Mouse (Mus musculus) MEL (cell line): ENCODE measurements at regions not wholly inside any gene's neighbourhood (a gene's known extent, or its start where the extent isn't known, plus 50 kb on each side); places are given as distances from the start of the nearest gene placed in this dataset.

ENCODE experiments used
- CHD2 ChIP-seq: IDR thresholded peaks from 2 replicates; pipeline ENCODE4 v1.6.1; 2011; ENCODE audit warnings: low read length, improper control_type of control experiment
- CTCF ChIP-seq, 3 experiments: IDR thresholded peaks in 2 of 3; conservative IDR thresholded peaks in 1 of 3; 2 replicates each; pipeline ENCODE4 v1.5.1; 2011 to 2012; ENCODE audit warnings: low read length in 3 of 3, low read depth in 2 of 3, mild to moderate bottlenecking in 2 of 3, improper control_type of control experiment in 1 of 3, inconsistent platforms in 1 of 3, mixed read lengths in 1 of 3, moderate library complexity in 1 of 3; ENCODE audit not compliant: control insufficient read depth in 1 of 3, insufficient read depth in 1 of 3, poor library complexity in 1 of 3, severe bottlenecking in 1 of 3
- ELF1 ChIP-seq: IDR thresholded peaks from 2 replicates; pipeline ENCODE4 v1.6.1; 2014; ENCODE audit warnings: low read depth, mild to moderate bottlenecking, inconsistent platforms, low read length, improper control_type of control experiment, moderate library complexity
- POLR2A ChIP-seq, 2 experiments: IDR thresholded peaks; 2 replicates each; pipeline ENCODE4 v1.6.1; 2011 to 2012; ENCODE audit warnings: low read length in 2 of 2, mild to moderate bottlenecking in 2 of 2, control low read depth in 1 of 2, improper control_type of control experiment in 1 of 2, low read depth in 1 of 2, moderate library complexity in 1 of 2; ENCODE audit not compliant: control insufficient read depth in 1 of 2, insufficient read depth in 1 of 2, poor library complexity in 1 of 2
- RAD21 ChIP-seq: IDR thresholded peaks from 2 replicates; pipeline ENCODE4 v1.6.1; 2011; ENCODE audit warnings: mild to moderate bottlenecking, low read depth, low read length, improper control_type of control experiment
- UBTF ChIP-seq: IDR thresholded peaks from 2 replicates; pipeline ENCODE4 v1.6.1; 2012; ENCODE audit warnings: low read depth, mild to moderate bottlenecking, inconsistent platforms, low read length, improper control_type of control experiment, moderate library complexity, borderline replicate concordance; ENCODE audit not compliant: insufficient read depth
- USF1 ChIP-seq: IDR thresholded peaks from 2 replicates; pipeline ENCODE4 v1.6.1; 2014; ENCODE audit warnings: low read depth, mild to moderate bottlenecking, inconsistent platforms, low read length, improper control_type of control experiment, moderate library complexity
- ZC3H11A ChIP-seq: IDR thresholded peaks from 2 replicates; pipeline ENCODE4 v1.6.1; 2012; ENCODE audit warnings: low read depth, mild to moderate bottlenecking, inconsistent platforms, low read length, improper control_type of control experiment

DNA sequence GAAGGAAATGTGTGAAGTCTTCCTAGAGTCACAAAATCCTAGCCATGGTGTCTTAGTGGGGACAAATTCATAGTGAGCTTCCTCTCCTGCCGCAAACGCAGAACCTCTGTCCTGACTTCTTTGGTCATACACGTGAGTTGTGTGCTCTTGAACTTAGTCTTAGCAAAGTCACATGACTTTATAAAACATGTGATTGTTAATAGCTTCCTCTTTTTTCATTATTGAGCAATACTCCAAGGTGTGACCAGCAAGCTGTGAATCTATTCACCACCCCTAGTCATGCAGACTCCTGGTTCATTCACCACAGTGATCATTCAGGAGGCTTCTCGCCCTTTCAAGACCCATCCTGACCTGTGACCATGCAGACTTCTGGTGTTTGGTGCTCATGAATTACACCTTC lies 90.8 kb upstream of the Mvb12b start:
- TF ChIP-seq CTCF (IDR thresholded peaks at IDR 0.05 in 2 of 3, conservative IDR thresholded peaks at IDR 0.05 in 1 of 3; ENCODE audit: control insufficient read depth in 1 of 3, insufficient read depth in 1 of 3, low read depth in 2 of 3, low read length in 3 of 3, poor library complexity in 1 of 3, severe bottlenecking in 1 of 3) (no peak), POLR2A (IDR thresholded peaks at IDR 0.05; ENCODE audit: control insufficient read depth in 1 of 2, insufficient read depth in 1 of 2, low read depth in 1 of 2, low read length in 2 of 2, poor library complexity in 1 of 2) (no peak), CHD2 (no peak), RAD21 (no peak), ZC3H11A (no peak), UBTF (no peak), USF1 (peak; percentile 74), ELF1 (no peak)
